Mouse (Mus musculus): ENCODE results near the gene Gpsm1. TPM values are rescaled to one million over a fixed set of nuclear protein-coding genes. Genes with fewer than 3 reads are reported as not detected.

Gene Gpsm1
- total and polyA plus RNA-seq, 3 experiments = 1.4 to 6.9 TPM; not detected in 1

- H3K27me3 ChIP-seq (ENCODE audit: control insufficient read depth in 1 of 2, insufficient read depth in 2 of 2, low read length in 2 of 2) = no peaks in the 10 kb centered on the region; a peak in 1 of 4 replicates
- no peak overlapping the region for H3K27ac ChIP-seq (ENCODE audit: control insufficient read depth, low read depth, low read length)
- no peaks in the 10 kb centered on the region; a peak in 1 of 4 replicates for H3K4me1 ChIP-seq (ENCODE audit: control insufficient read depth in 1 of 2, insufficient read depth in 2 of 2, low read length in 2 of 2)
- no peaks in the 10 kb centered on the region for H3K79me2 ChIP-seq (ENCODE audit: control insufficient read depth, insufficient read depth, low read length, poor library complexity)
- H3K36me3 ChIP-seq (ENCODE audit: control insufficient read depth in 1 of 2, insufficient read depth in 2 of 2, low read length in 2 of 2) = no peaks in the 10 kb centered on the region
- H3K9ac ChIP-seq (ENCODE audit: control insufficient read depth, low read depth, low read length, poor library complexity, severe bottlenecking) = no peak overlapping the region
- H3K4me3 ChIP-seq (ENCODE audit: control insufficient read depth in 1 of 2, insufficient read depth in 1 of 2, low read depth in 2 of 2, low read length in 2 of 2) = no peak overlapping the region
- H3K9me3 ChIP-seq (replicated peaks; ENCODE audit: insufficient read depth, low read length) = no peaks in the 10 kb centered on the region
- no peak for TF ChIP-seq ELF1 (IDR thresholded peaks at IDR 0.05; ENCODE audit: low read depth, low read length)
- no peak for TF ChIP-seq TAL1 (IDR thresholded peaks at IDR 0.05; ENCODE audit: low read length)
- no peak for TF ChIP-seq GABPA (IDR thresholded peaks at IDR 0.05; ENCODE audit: low read depth, low read length)
- TF ChIP-seq POLR2AphosphoS2 (IDR thresholded peaks at IDR 0.05; ENCODE audit: low read length) = no peak
- TF ChIP-seq ZC3H11A (IDR thresholded peaks at IDR 0.05; ENCODE audit: low read depth, low read length) = no peak
- no peak for TF ChIP-seq ZKSCAN1 (IDR thresholded peaks at IDR 0.05; ENCODE audit: low read depth, low read length)
- TF ChIP-seq EP300 (IDR thresholded peaks at IDR 0.05; ENCODE audit: low read depth in 1 of 2, low read length in 2 of 2) = no peak
- no peak for DNase-seq (ENCODE audit: low read depth, low spot score)
These were observed 5.2 kb downstream of the Gpsm1 start for GRCm38 (mm10) chr2:26320245-26321185.

DNA sequence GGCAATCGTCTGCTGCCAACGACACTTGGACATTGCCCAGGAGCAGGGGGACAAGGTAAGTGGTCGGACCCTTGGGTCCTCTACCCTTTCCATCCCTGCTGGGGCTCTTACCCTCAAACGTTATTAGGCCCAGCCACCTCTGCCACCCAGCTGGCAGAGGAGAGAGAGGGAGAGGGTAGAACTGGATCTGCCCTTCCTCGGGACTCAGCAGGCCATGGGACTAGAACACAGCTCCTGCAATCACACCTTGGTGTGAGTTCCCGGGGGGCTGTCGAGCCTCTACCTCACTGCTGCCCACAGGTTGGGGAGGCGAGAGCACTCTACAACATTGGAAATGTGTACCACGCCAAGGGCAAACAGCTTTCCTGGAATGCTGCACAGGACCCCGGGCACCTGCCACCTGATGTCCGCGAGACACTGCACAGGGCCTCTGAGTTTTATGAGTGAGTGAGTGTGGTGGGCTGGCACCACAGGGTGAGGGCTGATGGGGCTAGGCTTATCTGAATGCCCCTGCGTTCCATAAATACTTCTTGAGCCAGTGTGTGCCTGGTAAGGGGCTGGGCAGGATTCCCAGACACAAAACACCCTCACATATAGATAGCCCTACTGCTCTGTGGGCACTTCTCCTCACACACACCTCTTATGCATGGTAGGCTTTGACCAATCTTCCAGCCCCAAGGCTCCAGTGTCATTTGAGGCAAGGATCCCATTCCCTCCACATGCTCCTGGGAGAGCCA, 8.4 kb downstream of the Gpsm1 start:
- Histone ChIP-seq H3K9ac (ENCODE audit: control insufficient read depth, low read depth, low read length, poor library complexity, severe bottlenecking) (no peak overlapping the region), H3K4me3 (ENCODE audit: control insufficient read depth in 1 of 2, insufficient read depth in 1 of 2, low read depth in 2 of 2, low read length in 2 of 2) (no peak overlapping the region)
- TF ChIP-seq POLR2AphosphoS5 (IDR thresholded peaks at IDR 0.05; ENCODE audit: borderline replicate concordance, low read depth, low read length) (no peak), GABPA (IDR thresholded peaks at IDR 0.05; ENCODE audit: low read depth, low read length) (no peak), RAD21 (IDR thresholded peaks at IDR 0.05; ENCODE audit: low read depth, low read length) (no peak), EP300 (IDR thresholded peaks at IDR 0.05; ENCODE audit: low read depth in 1 of 2, low read length in 2 of 2) (no peak), RCOR1 (IDR thresholded peaks at IDR 0.05; ENCODE audit: low read depth, low read length) (no peak), ZKSCAN1 (IDR thresholded peaks at IDR 0.05; ENCODE audit: low read depth, low read length) (no peak), ZMIZ1 (IDR thresholded peaks at IDR 0.05; ENCODE audit: low read depth, low read length) (no peak), GATA1 (IDR thresholded peaks at IDR 0.05; ENCODE audit: low read depth, low read length) (no peak), MAZ (IDR thresholded peaks at IDR 0.05; ENCODE audit: low read depth, low read length) (no peak), E2F4 (IDR thresholded peaks at IDR 0.05; ENCODE audit: borderline replicate concordance, low read depth, low read length) (no peak), TAL1 (IDR thresholded peaks at IDR 0.05; ENCODE audit: low read length) (no peak), MEF2A (IDR thresholded peaks at IDR 0.05; ENCODE audit: extremely low read depth, insufficient replicate concordance, low read depth, low read length, poor library complexity, severe bottlenecking) (no peak), MAFK (IDR thresholded peaks at IDR 0.05; ENCODE audit: borderline replicate concordance, low read depth, low read length) (no peak), NRF1 (IDR thresholded peaks at IDR 0.05; ENCODE audit: insufficient read depth, low read depth, low read length, poor library complexity, severe bottlenecking) (no peak)

More for the DNA sequence above, 8.4 kb downstream of the Gpsm1 start:
- Histone ChIP-seq H3K9me3 (replicated peaks; ENCODE audit: insufficient read depth, low read length) (no peaks in the 10 kb centered on the region), H3K4me1 (ENCODE audit: control insufficient read depth in 1 of 2, insufficient read depth in 2 of 2, low read length in 2 of 2) (no peaks in the 10 kb centered on the region), H3K27me3 (ENCODE audit: control insufficient read depth in 1 of 2, insufficient read depth in 2 of 2, low read length in 2 of 2) (no peaks in the 10 kb centered on the region), H3K36me3 (ENCODE audit: control insufficient read depth in 1 of 2, insufficient read depth in 2 of 2, low read length in 2 of 2) (no peaks in the 10 kb centered on the region), H3K27ac (ENCODE audit: control insufficient read depth, low read depth, low read length) (no peak overlapping the region), H3K79me2 (ENCODE audit: control insufficient read depth, insufficient read depth, low read length, poor library complexity) (no peaks in the 10 kb centered on the region)
- no peak for DNase-seq (ENCODE audit: low read depth, low spot score)
